Mouse (Mus musculus) v-Abl transformed pro-B cells (cell line): ENCODE measurements around the gene Rbp4.

Source experiments
- in situ Hi-C, 2 experiments: fragments of 400-800 bp; cut with MboI; formaldehyde crosslinking; loops; one replicate each; pipeline ENCODE4 v1.15.1; 2025; ENCODE audit not compliant: unreplicated experiment in 2 of 2

The Rbp4 gene

DNA sequence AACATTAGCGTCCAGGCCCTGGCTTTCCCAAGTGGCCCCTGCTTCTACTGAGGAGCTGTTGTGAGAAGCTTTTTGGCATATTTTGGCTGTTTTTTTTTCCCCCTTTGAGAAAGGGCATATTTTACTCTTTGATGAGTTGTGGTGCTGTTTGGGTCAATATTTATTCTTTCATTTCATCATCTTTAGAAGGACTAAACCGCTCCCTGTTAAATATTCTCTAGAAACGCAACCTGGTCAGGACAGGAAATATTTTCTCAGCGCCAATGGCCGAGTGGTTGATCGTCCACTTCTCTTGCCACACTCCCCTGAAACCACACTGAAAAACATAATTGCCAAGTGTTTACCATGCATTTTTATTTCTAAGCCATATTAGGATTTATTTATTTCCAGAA, at the start of gene Rbp4:
Gene Rbp4 (minus strand): TSS at position 63 of the 392 bp plus-strand sequence.
- in situ Hi-C loops: no loop called here

DNA sequence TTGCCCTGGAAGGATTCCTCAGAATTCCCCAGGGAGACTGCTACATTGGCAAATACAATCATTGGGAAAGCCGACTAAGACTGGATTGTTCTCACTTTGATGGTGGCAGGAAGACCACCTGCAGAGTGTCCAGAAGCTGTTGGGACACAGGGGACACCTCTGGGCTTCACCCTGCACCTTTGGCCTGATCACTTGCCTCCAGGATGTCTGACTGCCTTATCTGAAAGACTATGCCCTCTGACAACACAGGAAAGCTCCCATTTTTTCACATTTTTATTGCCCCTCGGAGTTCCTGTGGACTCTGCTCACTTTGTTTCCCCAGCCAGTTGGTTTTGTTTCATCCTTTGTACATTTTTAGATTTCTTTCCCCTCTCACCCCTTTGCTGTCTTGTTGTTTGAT, 39.6 kb upstream of the Rbp4 start:
- in situ Hi-C loops: no loop called here

DNA sequence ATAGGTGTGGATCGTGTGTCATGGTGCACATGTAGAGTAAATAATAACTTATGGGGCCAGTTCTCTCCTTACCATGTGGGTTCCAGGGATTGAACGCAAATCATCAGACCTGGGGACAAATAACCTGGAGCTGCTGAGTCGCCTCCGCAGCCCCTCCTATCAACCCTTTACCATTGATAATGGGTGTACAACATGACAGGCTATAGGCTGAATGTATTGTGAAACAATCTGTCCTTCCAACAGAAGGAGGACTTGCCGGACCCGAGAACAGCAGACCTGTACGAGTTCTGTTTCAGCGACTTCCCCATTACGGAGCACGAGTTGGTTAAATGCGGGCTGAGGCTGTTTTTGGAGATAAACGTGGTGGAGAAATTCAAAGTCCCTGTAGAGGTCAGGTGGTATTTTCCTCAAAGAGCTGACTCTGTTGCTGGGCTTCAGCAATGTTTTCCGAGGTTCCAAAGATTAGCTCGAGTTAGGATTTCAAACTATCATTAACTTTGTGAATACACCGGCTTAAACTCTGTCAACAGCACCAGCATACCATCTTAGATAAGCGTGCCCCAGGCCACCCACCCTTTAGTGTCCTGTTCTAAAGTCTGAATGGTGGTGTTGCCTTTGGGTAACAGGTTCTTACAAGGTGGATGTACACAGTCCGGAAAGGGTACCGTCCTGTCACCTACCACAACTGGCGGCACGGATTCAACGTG, 36.7 kb upstream of the Rbp4 start:
- in situ Hi-C loops: no loop called here

DNA sequence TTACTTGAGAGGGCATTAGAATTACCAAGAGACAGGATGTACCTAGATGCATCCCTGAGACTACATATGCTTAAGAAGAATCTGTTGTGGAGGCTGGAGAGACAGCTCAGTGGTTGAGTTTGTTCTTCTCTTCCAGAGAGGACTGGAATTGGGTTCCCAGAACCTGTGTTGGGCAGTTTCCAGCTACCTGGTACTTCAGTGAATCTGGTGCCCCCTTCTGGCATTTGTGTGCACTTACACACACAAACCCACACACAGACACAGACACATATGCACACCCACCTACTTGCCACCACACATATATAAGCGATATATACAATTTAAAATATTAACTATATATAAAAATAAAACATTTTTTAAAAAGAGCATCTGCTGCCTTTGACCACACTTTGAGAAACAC, 31.2 kb upstream of the Rbp4 start:
- in situ Hi-C loops: no loop called here

DNA sequence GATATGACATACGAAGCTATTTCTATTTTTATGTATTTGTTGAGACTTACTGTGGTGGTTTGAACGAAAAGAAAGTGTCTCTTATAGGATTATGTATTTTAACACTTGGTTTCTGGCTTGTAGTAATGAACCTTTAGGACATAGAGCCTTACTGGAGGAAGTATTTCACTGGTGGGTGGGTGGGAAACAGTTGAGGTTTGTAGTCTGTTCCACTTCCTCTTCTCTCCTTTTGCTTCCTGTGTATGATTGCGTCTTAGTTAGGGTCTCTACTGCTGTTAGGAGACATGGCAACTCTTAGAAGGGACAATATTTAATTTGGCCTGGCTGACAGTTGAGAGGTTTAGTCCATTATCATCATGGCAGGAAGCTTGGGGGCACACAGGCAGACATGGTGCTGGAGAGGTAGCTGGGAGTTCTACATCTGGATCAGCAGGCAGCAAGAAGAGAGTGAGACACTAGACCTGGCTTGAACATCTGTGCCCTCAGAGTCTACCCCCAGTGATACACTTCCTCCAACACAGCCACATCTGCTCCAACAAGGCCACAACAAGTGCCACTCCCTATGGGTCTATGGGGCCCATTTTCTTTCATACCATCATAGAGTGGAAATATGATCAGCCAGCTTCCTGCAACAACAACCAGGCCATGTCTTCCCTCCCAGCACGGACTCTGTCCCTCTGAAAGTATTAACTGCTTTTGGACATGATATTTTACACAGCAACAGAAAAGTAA, 18.6 kb upstream of the Rbp4 start:
- in situ Hi-C loops: no loop called here

DNA sequence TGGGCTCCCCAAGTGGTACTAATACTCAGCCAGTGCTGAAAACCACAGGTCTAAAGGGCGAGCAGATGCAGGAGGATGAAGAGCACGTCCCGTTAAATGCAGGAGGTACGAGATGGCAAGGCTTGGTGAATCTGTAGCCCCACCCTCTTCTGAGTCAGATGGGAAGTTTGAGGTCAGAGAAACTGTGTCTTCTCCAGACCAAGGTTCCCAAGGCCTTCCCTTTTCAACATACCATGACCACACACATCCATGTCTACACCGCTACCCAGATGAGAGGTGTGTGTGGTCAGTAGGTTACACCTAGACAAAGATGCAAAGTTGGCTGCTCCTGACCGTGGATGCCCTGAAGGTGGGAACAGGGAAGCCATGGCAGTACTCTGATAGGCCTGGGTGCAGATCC, 9.7 kb upstream of the Rbp4 start:
- in situ Hi-C loops: no loop called here

DNA sequence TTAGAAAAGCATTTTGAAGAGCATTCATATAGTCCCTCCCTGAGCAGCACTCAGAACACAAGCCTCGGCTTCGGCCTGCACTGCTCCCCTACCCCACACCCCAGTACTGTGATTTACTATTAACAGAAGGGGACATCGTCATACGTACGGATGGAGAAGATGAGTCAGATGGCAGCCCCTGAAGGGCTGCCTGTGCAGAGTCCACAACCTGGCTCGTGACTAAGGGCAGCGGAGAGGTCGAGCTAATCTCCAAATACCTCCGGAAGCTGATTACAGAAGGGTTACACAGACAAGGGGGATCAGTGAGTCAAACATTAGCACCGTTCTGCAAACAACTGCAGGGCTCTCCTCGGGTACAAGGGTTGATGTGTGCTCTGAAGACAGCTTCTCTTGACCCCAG, 8.9 kb upstream of the Rbp4 start:
- in situ Hi-C loops: no loop called here

DNA sequence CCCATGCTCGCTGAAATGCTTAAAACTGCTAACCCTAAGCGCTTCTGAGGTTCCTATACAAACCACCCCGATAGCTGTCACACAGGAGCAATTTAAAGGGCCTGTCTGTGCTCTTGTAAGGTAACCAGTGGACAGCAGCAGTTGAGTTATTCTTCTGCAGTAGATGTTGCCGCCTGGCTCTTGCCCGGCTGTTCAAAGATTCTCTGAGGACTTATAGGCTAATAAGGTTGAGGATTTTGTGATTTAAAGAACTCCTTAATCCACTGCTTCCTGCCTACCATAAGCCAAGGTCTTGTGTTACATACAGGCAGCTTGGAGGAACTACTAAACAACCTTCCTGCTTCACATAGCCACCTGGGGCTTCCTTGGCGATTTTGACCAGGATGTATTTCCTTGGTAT, 7.4 kb upstream of the Rbp4 start, which contains the start of gene Pde6c:
Gene Pde6c (plus strand): TSS at position 301 of the 400 bp plus-strand sequence.
- in situ Hi-C loops: no loop called here

DNA sequence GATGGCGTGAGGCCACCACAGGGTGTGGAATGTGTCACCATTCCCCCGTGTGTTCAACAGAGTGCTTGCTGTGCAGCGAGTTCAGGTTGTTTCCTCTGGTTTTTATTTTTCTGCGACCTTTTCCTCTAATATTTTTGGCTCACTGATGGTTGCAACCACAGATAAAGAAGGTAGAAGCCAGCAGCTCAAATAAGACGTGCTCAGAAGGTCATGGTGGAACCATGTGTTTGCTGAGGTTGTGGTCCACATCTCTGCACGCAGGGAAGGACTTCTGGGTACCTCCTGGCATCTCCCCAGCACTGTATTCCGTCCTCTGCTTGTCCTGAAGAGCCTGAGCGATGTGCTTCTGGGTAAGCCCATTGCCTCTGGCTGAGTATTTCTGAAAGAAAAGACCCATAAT, 1.6 kb upstream of the Rbp4 start:
- in situ Hi-C loops: no loop called here

DNA sequence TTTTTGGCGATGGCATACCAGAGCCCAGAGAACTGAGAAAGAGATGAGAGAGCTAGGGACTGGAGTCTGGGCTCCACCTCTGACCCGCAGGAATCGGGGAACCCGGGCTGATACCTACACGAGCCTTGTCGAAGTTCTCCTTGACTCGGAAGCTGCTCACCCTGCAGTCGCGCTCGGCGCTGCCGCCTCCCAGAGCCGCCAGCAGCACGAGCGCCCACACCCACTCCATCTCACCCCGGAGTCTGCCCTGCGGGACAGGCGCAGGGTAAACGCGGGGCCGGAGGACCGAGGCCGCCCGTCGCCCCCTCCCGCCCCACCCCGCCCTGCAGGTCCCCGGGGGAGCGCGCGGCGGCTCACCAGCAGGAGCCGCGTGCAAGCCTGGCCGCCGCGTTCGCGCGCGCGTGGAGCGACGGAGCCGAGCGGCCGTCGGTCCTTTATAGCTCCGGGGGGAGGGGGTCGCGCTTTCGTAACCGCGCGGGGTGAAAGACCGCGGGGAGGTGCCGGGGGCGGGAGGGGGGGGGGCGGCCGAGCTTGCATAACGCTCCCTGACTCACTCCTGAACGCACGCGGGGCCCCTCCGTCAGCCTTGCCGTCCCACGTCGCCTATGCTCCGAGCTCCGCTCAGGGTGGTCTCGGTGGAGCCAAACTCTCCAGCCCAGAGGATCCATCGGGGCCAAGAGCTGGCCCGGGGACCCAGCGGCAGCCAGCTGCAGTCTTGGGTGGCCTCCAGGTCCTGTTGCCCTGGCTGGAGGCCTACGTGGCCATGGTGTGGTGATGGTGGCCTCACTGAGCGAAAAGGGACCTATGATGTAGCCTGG, 471 bp downstream of the Rbp4 start:
- in situ Hi-C loops: no loop called here

DNA sequence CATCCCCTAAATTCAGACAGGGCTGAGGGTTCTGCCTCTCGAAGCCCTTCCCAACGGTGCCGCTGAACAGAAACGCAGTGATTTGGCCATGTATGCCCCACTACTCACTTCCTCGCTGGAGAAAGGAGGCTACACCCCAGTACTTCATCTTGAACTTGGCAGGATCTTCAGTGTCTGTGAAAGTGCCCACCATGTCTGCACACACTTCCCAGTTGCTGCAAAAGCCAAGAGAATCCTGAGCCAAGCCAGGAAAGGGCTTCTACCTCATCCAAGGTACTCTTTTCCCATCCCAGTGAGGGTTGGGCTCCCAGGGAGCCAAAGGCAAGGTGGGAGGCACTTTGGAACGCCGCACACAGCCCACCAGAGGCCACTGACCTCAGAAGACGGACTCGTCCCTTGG, 1.2 kb downstream of the Rbp4 start:
- in situ Hi-C loops: no loop called here

DNA sequence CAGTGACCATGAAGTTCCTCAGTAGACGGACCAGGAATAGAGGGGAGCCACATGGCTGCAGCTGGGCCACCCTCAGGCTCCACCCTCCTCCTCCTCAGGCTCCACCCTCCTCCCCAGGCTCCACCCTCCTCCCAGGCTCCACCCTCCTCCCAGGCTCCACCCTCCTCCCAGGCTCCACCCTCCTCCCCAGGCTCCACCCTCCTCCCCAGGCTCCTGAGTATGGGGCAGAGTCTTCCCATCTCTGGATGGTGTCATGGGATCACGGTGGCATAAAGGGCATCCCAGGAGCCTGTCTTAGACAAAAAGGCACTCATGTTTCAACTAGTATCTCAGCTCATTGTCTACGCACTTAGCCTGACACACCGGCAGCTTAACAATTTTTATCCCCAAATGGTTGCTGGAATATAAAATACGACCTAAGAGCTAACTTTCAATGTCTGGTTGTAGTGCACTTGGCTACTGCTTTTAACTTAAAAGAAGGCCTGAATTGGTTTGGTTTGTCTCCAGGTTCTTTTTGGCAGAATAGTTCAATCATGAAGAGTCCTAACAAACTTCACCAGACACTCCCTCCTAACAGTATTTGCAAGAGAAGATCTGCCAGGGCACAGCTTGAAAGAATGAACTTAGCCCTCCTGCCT, 4.8 kb downstream of the Rbp4 start:
- in situ Hi-C loops: no loop called here

DNA sequence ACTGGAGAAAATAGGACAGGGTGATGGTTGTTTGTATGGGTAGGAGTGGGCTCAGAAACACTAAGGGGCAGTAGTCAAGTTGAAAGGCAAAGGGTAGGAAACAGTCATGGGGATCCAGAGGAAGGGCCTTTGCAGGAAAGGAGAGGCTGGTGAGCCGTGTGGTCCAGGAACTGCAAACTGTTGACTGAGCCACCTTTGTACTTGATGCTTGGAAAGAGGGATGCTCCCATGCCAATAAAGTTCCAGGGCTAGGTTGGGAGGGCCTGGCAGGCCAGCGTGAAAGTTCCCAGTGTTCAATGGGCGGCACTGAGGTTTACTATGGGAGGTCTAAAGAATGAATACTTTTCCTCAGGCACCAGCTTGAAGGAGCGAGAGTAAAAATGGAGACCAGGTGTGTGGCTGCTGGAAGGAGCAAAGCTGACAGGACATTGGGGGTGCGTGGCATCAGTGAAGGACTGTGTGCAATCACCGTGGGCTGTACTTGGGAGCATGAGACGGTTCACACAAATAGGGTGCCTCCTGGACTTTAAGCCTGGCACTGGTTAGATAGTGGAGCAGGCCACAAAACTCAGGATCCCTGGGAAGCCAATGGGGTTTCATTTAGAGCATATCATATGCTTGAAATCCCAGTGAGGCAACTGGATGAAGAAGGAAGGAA, 10.1 kb downstream of the Rbp4 start:
- in situ Hi-C loops: no loop called here

DNA sequence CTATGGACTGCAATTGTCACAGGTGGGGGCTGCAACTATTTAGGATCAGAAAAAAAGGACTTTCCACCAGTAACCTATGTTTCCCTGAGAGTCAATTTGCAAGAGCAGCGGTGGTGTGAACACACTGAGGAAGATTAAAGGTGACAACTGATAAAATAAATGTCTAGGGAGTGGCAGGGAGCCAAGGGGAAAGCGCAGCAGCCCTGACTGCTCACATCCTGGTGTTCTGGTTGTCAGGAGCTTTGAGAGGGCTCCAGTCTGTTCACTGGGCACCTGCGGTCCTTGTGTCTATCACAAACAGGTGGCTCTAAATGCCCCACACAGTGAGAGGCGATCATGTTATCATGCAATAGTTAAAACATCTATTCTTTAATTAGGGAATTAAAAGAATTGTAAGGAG, 12.5 kb downstream of the Rbp4 start:
- in situ Hi-C loops: no loop called here

DNA sequence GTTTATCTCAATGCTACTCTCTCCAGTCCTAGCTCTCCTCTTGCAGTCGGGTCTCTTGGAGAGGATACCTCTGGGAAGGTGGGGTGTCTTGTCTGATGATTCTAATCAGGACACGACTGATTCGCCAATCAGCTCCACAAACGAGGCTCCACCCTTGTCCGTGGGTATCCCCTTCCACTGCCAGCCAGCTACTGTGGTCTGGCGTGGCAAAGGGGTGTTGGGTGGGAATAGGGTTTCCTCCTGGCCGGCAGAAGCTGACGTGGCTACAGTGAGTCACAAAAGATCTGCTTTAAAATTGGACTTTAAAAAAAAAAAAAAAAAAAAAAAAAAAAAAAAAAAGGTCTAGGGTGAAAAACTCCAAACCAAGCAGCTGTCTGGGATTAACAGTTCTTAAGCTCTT, 14.0 kb downstream of the Rbp4 start:
- in situ Hi-C loops: no loop called here

DNA sequence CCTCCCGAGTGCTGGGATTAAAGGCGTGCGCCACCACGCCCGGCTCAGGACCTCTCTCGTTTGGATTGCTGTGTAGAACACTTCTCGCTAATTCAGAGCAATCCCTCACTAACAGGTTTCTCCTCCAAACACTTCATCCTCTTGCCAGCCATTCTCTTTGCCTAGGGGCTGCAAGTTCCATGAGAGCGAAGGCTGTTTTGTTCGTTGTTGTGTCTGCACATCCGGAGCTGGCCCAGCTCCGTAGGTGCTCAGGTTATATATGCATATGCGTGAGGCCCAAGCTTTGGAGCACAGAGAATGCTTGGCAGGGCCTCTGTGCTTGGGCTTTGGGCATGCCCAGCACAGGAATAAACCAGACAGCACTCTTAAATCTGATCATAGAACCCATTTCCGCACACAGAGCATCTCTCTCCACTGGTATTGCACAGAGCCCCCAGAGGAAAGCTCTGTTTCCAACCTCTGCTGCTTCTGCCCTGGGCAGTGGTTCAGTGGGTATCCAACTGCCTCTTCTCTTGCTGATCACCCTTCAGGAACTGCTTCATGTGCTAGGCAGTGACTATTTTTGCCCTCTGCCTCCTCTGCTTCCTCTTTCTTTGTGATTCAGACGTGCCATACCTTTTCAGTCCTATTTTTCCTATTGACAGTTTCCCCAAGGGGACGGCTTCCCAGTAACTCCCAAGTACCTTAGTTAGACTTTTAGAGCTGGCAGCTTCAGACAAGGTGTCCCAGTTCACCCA, 15.4 kb downstream of the Rbp4 start:
- in situ Hi-C loops: no loop called here

DNA sequence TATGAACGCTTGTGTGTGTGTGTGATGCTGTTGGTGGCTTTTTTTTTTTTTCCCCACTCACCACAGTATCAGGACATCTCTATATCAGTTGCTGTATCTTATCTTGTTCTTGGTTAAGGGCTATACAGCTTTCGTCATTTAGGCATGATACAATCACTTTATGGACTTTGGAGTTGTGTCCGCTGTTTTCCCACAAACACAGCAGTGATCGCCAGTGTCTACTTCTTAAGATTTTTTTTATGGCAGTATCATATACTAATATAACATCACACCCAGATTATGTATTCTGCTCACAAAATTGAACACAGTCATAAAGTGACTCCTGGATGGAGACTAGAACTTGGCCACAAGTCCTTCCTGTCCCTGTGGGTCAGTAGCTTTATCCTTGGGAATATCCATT, 17.2 kb downstream of the Rbp4 start:
- in situ Hi-C loops: no loop called here

DNA sequence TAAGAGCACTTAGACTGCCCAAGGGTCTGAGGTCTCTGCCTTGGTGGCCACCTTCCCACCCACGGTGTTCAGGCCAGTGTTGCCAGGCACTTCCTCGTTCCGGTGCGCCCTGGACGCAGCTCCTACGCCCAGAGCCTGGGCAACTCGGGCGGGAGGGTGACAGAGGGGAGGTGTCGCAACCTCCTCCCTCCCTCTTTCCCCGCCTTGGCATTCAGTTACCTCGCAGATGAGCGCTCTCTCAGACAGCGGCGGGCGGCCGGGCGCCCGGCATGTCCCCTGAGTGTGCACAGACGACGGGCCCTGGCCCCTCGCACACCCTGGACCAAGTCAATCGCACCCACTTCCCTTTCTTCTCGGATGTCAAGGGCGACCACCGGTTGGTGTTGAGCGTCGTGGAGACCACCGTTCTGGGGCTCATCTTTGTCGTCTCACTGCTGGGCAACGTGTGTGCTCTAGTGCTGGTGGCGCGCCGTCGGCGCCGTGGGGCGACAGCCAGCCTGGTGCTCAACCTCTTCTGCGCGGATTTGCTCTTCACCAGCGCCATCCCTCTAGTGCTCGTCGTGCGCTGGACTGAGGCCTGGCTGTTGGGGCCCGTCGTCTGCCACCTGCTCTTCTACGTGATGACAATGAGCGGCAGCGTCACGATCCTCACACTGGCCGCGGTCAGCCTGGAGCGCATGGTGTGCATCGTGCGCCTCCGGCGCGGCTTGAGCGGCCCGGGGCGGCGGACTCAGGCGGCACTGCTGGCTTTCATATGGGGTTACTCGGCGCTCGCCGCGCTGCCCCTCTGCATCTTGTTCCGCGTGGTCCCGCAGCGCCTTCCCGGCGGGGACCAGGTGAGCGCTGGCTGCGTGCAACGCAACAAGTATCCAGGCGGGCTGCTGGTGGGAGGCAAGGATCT, 28.0 kb downstream of the Rbp4 start, which contains the start of gene Ffar4:
Gene Ffar4 (plus strand): TSS at position 214 of the 901 bp plus-strand sequence.
- in situ Hi-C loops: no loop called here

DNA sequence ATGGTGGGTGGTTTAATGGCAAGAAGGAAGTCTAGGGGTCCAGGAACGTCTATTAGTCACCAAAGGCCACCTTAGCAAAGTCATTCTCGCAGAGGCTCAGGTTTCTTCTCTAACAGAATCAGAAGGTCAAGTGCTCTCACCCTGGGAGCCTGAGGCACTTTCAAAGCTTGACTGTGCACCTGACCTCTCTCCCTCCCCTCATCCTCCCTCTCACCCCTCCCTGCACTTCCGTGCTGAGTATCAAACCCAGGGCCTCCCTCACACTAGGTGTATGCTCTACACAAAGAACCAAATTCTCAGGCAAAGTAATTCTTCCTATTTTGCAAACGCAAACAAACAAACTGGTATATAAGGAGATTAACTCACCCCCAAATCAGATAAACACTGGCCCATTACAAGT, 28.9 kb downstream of the Rbp4 start:
- in situ Hi-C loops: no loop called here
